Mouse (Mus musculus): ENCODE results near the gene Sytl3.

DNA sequence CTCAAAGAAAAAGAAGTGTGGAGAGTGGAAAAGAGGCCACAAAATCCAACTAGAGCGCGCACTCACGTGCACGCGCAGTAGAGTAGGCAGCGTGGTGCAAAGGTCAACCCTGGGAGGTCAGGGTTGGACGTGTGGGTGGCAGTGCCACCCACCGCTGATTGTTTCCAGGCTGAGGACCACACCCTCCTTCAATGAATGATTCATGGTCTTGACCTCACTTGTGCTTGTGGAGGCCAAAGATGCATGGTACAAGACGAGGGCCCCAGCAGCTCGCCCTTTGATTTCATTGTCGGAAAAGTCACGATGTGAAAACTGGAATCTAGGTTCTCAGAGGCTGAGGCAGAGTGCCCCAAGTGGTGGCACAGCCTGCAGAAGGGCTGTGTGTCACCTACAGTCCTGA, 72.7 kb downstream of the Sytl3 start:
- TF ChIP-seq EP300 (IDR thresholded peaks at IDR 0.05; ENCODE audit: insufficient read depth, low read depth, low read length) = no peak
- TF ChIP-seq CTCF (IDR thresholded peaks at IDR 0.05; ENCODE audit: low read depth, low read length) = no peak

Measured in ES-Bruce4 (cell line).